Mouse (Mus musculus) olfactory bulb, adult 2 months (tissue): ENCODE results near the gene AC124108.1.

Source experiments
- CTCF ChIP-seq: fragments of 200-500 bp; IDR thresholded peaks from 2 replicates; pipeline ENCODE4 v1.5.1; 2012; ENCODE audit warnings: low read depth, mild to moderate bottlenecking, low read length, moderate library complexity; ENCODE audit not compliant: insufficient read depth
- POLR2A ChIP-seq: fragments of 200-500 bp; IDR thresholded peaks from 2 replicates; pipeline ENCODE4 v1.6.1; 2012; ENCODE audit warnings: mild to moderate bottlenecking, low read depth, low read length, moderate library complexity; ENCODE audit not compliant: insufficient read depth

DNA sequence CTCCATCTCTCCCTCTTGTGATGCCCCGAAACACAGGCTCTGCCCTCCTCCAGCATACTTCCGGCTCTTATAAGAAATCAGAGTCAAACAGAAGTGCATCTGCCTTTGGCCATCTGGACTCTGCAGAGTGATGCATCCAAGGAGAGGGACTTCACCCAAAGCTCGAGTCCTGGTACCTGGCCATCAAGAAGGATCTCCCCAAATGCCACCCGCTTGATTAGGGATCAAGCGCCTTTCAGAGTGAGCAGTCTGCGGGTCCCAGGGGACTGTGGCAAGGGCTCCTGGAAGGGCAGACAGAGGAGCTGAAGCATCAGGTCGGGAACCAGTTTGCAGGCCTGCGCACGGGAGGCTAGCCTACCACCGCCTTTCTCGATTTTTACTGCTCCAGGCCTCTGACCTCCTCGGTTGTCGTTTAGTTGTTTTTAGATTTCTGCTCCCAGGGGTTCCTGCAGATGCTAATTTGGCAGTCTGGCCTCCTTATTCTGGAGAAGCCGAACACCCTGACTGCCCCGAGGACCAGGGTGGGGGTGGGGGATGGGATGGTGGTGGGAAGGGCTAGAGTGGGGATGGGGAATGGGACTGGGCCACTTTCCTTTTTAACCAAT lies 38.1 kb upstream of the AC124108.1 start:
- no peak for TF ChIP-seq POLR2A
- no peak for TF ChIP-seq CTCF
